ENCODE assay signal across 9 mouse cellular contexts in the genomic region with DNA sequence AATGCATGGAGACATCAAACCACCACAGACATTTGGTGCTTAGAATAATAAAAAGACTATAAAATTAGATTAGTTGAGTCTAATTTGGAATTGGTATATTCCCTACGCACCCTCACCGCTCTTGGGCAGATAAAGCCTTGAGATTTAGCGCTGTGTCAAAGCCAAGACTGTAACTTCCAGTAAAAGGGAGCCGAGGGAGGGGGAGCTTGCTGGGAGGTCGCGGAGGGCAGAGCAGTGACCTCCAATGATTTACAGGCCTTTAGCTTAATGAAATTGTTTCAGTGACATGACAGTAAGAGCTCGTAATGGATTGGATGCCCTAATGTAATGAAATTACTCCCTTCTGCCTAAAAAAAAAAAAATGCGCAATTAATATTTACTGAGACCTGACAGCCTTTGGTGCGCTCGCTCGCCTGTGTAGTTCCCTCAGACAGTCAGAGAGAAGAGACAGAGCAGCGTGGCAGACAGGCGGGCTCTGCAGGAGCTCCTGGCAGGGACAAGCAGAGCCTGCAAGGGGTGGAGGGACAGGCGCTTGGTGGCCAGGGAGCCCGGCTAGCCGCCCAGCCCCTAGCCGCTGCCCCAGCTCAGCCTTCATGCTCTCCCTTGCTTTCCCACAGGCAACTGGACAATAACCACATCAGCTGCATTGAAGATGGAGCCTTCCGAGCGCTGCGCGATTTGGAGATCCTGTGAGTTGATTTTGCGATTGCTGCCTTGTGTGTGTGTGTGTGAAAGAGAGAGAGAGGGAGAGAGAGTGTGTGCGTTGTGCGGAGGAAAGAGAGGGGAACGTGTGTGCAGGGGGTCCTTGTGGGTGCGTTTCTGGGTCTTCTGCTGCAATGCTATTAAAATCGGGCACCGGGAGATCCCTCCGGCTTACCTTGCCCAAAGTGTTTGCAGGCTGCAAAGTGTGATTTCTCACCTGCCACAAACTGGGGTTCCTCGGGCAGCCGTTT.
DNase-seq lines count a peak whose midpoint lies in the region; ATAC-seq lines count a peak whose summit lies in the region.
"Had no signal": no experiment of that assay in that cellular context is flagged by ENCODE, and none has a peak within 500 bp of the region (broad histone marks: within the 10 kb centered on the region; RNA-seq: fewer than 3 reads in every experiment).

No protein-coding gene starts in this region.

- no peak overlapping the region for H3K27ac ChIP-seq in lung, embryonic 15.5 days
- H3K27ac ChIP-seq in hindbrain, embryonic 10.5 days: peak overlapping the region; percentile 91
- H3K27ac ChIP-seq: limb, embryonic 15.5 days had no signal

- WGBS in lung, embryonic 15.5 days: 27% methylated on average over 31 of the region's 31 CpGs
- 32% methylated on average over 31 of the region's 31 CpGs for WGBS in hindbrain, embryonic 10.5 days

- no peaks in the 10 kb centered on the region for H3K36me3 ChIP-seq in lung, embryonic 15.5 days
- no peaks in the 10 kb centered on the region for H3K36me3 ChIP-seq in hindbrain, embryonic 10.5 days
- H3K36me3 ChIP-seq: limb, embryonic 15.5 days had no signal

- no peaks in the 10 kb centered on the region for H3K9me3 ChIP-seq in lung, embryonic 15.5 days
- H3K9me3 ChIP-seq in hindbrain, embryonic 10.5 days: no peaks in the 10 kb centered on the region
- H3K9me3 ChIP-seq: limb, embryonic 15.5 days had no signal

- H3K4me2 ChIP-seq in lung, embryonic 15.5 days: 0 out of 2 replicates have a peak overlapping the region, but pooled peaks have one; percentile 11
- H3K4me2 ChIP-seq: limb, embryonic 15.5 days had no signal

- H3K9ac ChIP-seq in lung, embryonic 15.5 days: no peak overlapping the region
- H3K9ac ChIP-seq: limb, embryonic 15.5 days had no signal

- ATAC-seq in lung, embryonic 15.5 days (ENCODE audit: borderline replicate concordance, extremely low read depth, low FRiP score, low TSS enrichment): no peak
- ATAC-seq in CD4-positive, CD25-positive, alpha-beta regulatory T cell, adult 4 months: no peak

- peak; percentile 37 for DNase-seq in adrenal gland, postnatal 10 days
- no peak for DNase-seq in adrenal gland, postnatal 4 days (ENCODE audit: low spot score in 2 of 2)
- no peak for DNase-seq in lung, postnatal 4 days
- peak; percentile 53 for DNase-seq in hindbrain, embryonic 10.5 days (ENCODE audit: low spot score)
- peak; percentile 58 for DNase-seq in neural tube, embryonic 10.5 days (ENCODE audit: extremely low spot score, low spot score)
- no peak for DNase-seq in B cell, adult 2 months

- H3K4me3 ChIP-seq in lung, embryonic 15.5 days: no peak overlapping the region
- H3K4me3 ChIP-seq in hindbrain, embryonic 10.5 days: peak overlapping the region; percentile 49
- H3K4me3 ChIP-seq: limb, embryonic 15.5 days had no signal

- no peaks in the 10 kb centered on the region for H3K4me1 ChIP-seq in lung, embryonic 15.5 days
- peaks cover 82% of the 10 kb centered on the region for H3K4me1 ChIP-seq in hindbrain, embryonic 10.5 days (replicated peaks)

- peaks cover 50% of the 10 kb centered on the region for H3K27me3 ChIP-seq in lung, embryonic 15.5 days
- H3K27me3 ChIP-seq in hindbrain, embryonic 10.5 days (ENCODE audit: insufficient read depth, poor library complexity, severe bottlenecking): peaks cover 27% of the 10 kb centered on the region

Comparison
In these comparisons a context has a peak if more than half of its experiments do, and no peak if none do; other contexts are left out.
1. DNase-seq: peak in adrenal gland, postnatal 10 days (single experiment), hindbrain, embryonic 10.5 days (single experiment) and neural tube, embryonic 10.5 days (single experiment); none in adrenal gland, postnatal 4 days (0 of 2), lung, postnatal 4 days (0 of 2) and B cell, adult 2 months (0 of 2).